Mouse (Mus musculus) testis, adult 2 months (tissue): ENCODE results near the gene Gadd45a.

Source experiments
- CTCF ChIP-seq: fragments of 200-500 bp; IDR thresholded peaks from 2 replicates; pipeline ENCODE4 v1.5.1; 2012; ENCODE audit warnings: low read depth, mild to moderate bottlenecking, inconsistent platforms, low read length, moderate library complexity; ENCODE audit not compliant: control insufficient read depth, insufficient read depth, insufficient replicate concordance
- POLR2A ChIP-seq: fragments of 200-500 bp; IDR thresholded peaks from 2 replicates; pipeline ENCODE4 v1.6.1; 2012; ENCODE audit warnings: low read depth, mild to moderate bottlenecking, inconsistent platforms, low read length, moderate library complexity; ENCODE audit not compliant: control insufficient read depth

- TF ChIP-seq CTCF, result no peak
- no peak for TF ChIP-seq POLR2A
Observed at GRCm38 (mm10) chr6:66989518-66989917, 47.7 kb downstream of the Gadd45a start.
